Mouse (Mus musculus): ENCODE measurements around the gene Ehd3.

GRCm38 (mm10) chr17:73786642-73787311, 17.2 kb upstream of the Ehd3 start:
- no peak for TF ChIP-seq POLR2A (IDR thresholded peaks at IDR 0.05; ENCODE audit: control insufficient read depth, low read depth, low read length)
- TF ChIP-seq CTCF (IDR thresholded peaks at IDR 0.05; ENCODE audit: control insufficient read depth, insufficient read depth, insufficient replicate concordance, low read depth, low read length), result no peak

Data from testis, adult 2 months (tissue).